Mouse (Mus musculus) spleen, postnatal 10 days (tissue): ENCODE data around the gene Mycbpap.

Experiments used
- DNase-seq, 2 experiments: peaks; one replicate each; pipeline ENCODE4 v3.0.0; 2021 to 2022; ENCODE audit warnings: low spot score in 2 of 2

Mycbpap gene

GRCm38 (mm10) chr11:94533171-94533570, 11.6 kb upstream of the Mycbpap start:
- no peak for DNase-seq

DNA sequence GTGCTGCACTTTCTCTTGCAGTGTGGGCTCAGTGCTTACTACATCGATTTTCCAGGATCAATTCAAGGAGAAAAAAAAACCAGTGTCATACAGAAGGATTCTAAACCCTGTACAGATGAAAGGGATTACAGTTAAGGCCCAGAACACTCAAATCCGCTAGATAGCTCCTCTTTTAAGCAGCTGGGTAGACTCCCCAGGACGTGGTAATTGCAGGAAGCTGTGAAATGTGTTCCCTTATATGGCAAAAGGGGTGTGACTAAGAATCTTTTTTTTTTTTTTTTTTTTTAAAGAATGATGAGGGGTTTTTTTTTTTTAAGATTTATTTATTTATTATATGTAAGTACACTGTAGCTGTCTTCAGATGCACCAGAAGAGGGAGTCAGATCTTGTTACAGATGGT, 7.3 kb upstream of the Mycbpap start:
- no peak for DNase-seq

DNA sequence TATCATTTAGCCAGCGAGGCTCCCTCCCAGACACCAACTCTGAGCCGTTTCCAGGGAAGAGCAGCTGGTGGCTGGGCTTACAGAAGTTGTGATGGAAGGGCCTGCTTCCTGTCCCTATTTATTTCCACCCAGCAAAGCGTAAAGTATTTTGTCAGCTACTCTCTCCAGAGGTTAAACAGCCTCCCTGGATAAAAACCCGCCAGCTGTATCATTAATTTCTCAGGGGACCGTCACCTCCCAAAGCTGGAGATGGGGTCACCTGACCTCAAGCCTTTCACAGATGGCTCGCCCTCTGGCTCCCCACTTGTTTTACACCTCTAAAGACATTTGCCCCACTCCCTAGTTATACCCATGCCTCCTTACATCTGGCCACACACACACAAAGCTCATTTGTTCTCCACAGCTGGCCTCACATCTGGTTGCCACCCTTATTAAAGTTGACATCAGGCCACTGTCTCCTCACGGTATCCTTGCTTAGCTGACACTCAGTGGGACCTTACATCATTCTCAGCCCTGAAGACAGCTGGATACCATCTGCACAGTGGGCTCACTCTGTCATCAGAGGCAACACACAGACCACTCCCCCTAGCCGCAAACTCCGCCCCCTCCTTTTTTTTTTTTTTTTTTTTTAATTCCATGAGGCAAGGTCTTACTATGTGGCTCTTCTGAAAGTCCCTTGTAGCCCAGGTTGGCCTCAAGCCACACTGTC, 4.8 kb upstream of the Mycbpap start:
- DNase-seq = no peak

- DNase-seq = no peak
Observed at GRCm38 (mm10) chr11:94513452-94513851, 8.1 kb downstream of the Mycbpap start.

- no peak for DNase-seq
Observed at GRCm38 (mm10) chr11:94508976-94509375, 12.6 kb downstream of the Mycbpap start.

GRCm38 (mm10) chr11:94501482-94501881, 20.1 kb downstream of the Mycbpap start:
- DNase-seq = no peak

GRCm38 (mm10) chr11:94500362-94500761, 21.2 kb downstream of the Mycbpap start:
- DNase-seq = no peak

GRCm38 (mm10) chr11:94499661-94500152, 21.8 kb downstream of the Mycbpap start, which contains the start of gene Epn3:
Gene Epn3 (minus strand): TSS chr11:94499974.
- no peak for DNase-seq

DNA sequence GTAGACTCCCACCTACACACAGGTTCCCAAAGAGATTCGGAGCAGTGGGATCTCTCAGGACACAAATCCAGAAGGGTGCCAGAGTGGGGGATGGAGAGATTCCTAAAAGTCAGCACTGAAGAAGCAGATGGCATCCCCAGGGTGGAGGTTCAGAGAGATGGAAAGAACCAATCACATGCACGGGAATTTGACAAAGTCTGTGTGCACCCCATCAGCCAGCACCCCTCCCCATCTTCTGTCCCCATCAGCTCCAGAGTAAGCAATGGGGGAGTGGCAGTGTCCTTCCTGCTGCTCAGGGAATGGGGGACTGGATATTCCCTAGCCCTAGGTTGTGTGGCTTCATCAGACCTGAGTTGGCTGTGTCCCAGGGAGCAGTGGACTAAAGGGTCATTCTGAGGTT, 22.5 kb downstream of the Mycbpap start:
- no peak for DNase-seq

- DNase-seq = no peak
Observed at GRCm38 (mm10) chr11:94498093-94498996, 23.2 kb downstream of the Mycbpap start.

- no peak for DNase-seq
Observed at GRCm38 (mm10) chr11:94495415-94495814, 26.1 kb downstream of the Mycbpap start.

DNA sequence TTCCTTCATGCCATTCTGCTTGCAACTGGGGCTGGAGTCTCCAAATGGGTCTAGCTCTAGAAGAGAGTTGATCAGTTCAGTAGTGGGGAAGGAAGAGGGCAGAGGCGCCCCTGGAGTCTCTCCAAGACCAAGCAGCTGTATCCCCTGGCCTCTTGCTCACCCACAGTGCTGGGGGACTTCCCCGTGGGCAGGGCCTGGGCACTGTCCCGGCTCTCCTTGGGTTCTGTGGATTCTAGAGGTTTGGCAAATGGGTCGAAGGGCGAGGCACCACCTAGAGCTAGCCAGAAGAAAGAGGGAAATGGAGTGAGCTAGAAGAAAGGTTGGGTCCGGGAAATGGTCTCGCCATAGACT, 29.8 kb downstream of the Mycbpap start:
- no peak for DNase-seq

- DNase-seq = no peak
Observed at GRCm38 (mm10) chr11:94491035-94491748, 30.4 kb downstream of the Mycbpap start.

DNA sequence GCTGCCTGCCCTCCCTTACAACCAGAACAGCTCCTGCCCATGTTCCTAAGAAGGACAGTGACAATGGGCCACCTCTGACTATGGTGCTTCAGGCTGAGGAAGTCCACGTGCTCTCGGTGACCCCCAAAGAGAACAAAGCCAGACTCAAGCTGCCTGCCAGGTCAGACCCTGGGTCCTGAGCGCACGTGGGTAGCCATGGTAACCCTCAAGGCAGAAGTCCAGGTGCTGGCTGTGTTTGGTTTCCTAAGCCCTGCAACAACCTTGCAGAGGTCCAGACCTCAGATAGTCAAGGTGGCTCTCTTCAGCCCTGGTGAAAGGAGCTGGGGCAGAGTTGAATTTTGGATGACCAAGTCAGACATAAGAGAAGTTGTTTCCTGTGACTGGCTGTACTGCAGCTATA, 31.8 kb downstream of the Mycbpap start:
- DNase-seq = no peak

DNA sequence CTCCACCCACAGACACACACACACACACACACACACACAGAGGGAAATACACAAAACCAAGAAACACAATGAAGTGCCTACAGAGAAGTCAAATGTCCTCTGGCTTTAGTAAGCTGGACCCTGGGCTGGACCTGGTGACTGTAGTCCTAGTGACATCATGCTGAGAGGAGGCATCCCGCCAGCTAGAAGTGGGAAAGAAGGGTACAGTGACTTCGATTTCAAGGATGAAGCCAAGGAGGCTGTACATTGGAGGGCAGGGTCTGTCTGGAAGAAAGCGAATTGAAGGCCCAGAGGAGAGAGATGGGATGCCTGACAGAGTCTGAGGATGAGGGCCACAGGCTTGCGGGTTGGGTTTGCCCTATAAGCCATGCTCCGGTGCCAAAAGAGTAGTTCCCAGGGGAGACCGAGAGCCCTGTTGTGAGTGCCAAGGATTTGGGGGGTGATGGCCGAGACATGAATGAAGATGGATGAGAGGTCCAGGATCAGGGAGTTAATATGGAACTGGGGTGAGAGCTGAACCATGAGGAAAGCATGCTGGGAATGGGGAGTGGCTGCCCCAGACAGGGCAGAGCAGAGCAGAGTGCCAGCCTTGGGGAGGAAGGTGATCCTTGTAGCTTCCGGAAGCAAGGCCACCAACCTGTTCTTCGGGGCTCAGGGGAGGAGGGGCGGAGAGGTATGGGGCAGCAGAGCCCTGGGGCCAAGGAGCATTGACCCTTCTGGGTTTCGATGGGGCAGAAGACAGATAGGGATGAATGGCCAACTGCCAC, 32.6 kb downstream of the Mycbpap start:
- no peak for DNase-seq

DNA sequence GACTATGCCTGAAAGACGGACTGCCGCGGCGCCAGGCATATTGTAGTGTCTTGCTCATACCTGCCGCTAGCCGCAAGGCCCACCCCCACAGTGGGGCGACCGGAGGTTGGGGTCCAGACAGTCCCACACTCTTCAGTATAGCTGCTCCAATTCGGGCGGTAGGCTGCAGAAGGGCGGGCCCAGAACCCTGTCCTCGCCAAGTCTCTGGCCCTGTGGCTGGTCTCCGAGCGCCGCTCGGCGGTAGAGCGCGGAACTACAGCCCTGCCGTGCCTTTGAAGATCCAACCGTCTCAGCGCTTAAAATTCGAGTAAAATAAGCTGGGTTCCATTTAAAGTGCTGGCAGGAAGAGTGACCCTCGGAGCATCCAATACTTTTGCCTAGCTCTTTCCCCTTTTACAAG, 35.5 kb downstream of the Mycbpap start, which contains the start of gene Spata20:
Spata20 (minus strand) TSS at position 179 of the 400 bp plus-strand sequence.
- DNase-seq = peak; percentile 78 to 86

- DNase-seq = no peak
Observed at GRCm38 (mm10) chr11:94485223-94485622, 36.3 kb downstream of the Mycbpap start.

- DNase-seq = no peak
Observed at GRCm38 (mm10) chr11:94484636-94485035, 36.9 kb downstream of the Mycbpap start.

DNA sequence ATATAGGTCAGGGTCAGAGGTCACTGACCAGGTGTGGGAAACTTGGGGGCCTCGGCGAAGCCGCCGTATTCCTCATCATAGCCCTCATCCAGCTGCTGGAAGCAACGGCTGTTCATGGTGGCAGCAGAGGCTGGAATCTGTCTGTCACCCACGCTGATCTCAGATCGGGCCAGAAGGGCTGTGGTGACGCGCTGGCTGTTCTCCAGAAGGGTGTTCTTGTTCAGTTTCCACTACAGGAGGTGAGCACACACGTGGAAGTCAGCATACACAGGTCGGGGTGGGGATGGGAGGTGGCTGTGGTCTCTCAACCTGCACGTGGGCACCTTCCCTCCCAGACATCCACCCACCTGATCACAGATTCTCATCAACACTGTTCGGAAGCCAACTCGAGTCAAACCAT, 37.6 kb downstream of the Mycbpap start:
- DNase-seq = no peak

GRCm38 (mm10) chr11:94483436-94483835, 38.1 kb downstream of the Mycbpap start:
- DNase-seq = no peak

DNA sequence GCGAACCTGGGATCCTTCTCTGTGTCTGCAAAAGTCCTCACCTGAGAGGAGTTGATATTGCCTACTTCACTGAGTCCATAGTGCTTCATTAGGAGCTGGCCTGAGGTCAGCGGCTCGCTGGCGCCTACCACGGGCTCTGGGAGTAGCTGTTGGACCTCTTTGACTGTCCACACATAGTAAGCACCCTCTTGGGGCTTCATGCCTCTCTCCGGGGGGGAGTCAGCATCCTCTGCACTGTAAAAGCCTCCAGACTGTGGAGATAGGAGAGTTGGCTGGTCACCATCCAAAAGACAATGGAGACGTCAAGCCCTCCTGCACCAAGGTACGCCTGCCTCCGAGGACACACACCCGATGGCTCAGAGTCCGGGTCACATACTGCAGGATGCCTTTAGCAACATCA, 38.8 kb downstream of the Mycbpap start:
- no peak for DNase-seq
